Mouse (Mus musculus) A20 (cell line): ENCODE results near the gene Gpr146.

Source experiments
- DNase-seq: peaks from one replicate; pipeline ENCODE4 v3.0.0-alpha.2; 2011; ENCODE audit warnings: low read depth, low spot score

Gpr146 gene

GRCm38 (mm10) chr5:139427989-139428388 lies 50.5 kb downstream of the Gpr146 start:
- DNase-seq, result no peak

- no peak for DNase-seq
These were observed 52.4 kb downstream of the Gpr146 start for GRCm38 (mm10) chr5:139429818-139430341.

GRCm38 (mm10) chr5:139432333-139432732 lies 54.8 kb downstream of the Gpr146 start:
- DNase-seq, result no peak

- no peak for DNase-seq
These were observed 55.4 kb downstream of the Gpr146 start for GRCm38 (mm10) chr5:139432747-139433508.

GRCm38 (mm10) chr5:139433842-139434568 lies 56.5 kb downstream of the Gpr146 start:
- no peak for DNase-seq

- no peak for DNase-seq
These were observed 57.4 kb downstream of the Gpr146 start for GRCm38 (mm10) chr5:139434940-139435339.

- DNase-seq, result no peak
These were observed 60.3 kb downstream of the Gpr146 start for GRCm38 (mm10) chr5:139437769-139438168.

GRCm38 (mm10) chr5:139438440-139438839 lies 60.9 kb downstream of the Gpr146 start:
- no peak for DNase-seq

- DNase-seq, result no peak
These were observed 63.0 kb downstream of the Gpr146 start for GRCm38 (mm10) chr5:139440451-139440850.

GRCm38 (mm10) chr5:139440926-139441725 lies 63.6 kb downstream of the Gpr146 start:
- DNase-seq, result no peak

- no peak for DNase-seq
These were observed 64.2 kb downstream of the Gpr146 start for GRCm38 (mm10) chr5:139441726-139442018.

- DNase-seq, result no peak
These were observed 64.9 kb downstream of the Gpr146 start for GRCm38 (mm10) chr5:139442428-139442827.

GRCm38 (mm10) chr5:139442962-139443361 lies 65.5 kb downstream of the Gpr146 start:
- no peak for DNase-seq

GRCm38 (mm10) chr5:139445258-139445657 lies 67.8 kb downstream of the Gpr146 start:
- DNase-seq, result no peak
